Mouse (Mus musculus): ENCODE measurements at regions not wholly inside any gene's neighbourhood (a gene's known extent, or its start where the extent isn't known, plus 50 kb on each side); places are given as distances from the start of the nearest gene placed in this dataset.

GRCm38 (mm10) chr1:143130257-143130656, 510.2 kb upstream of the B3galt2 start:
- no peaks in the 10 kb centered on the region for H3K79me2 ChIP-seq (ENCODE audit: control insufficient read depth, insufficient read depth)
- no peak for TF ChIP-seq POLR2AphosphoS2 (IDR thresholded peaks at IDR 0.05; ENCODE audit: insufficient read length, low read depth)
- TF ChIP-seq E2F4 (IDR thresholded peaks at IDR 0.05; ENCODE audit: insufficient read depth), result no peak
- no peak for TF ChIP-seq MAX (IDR thresholded peaks at IDR 0.05; ENCODE audit: low read depth)
- TF ChIP-seq REST (IDR thresholded peaks at IDR 0.05; ENCODE audit: insufficient read depth, insufficient read length), result no peak
- TF ChIP-seq TCF3 (IDR thresholded peaks at IDR 0.05; ENCODE audit: insufficient read length, low read depth), result no peak
- no peak for TF ChIP-seq MYOD1 (IDR thresholded peaks at IDR 0.05; ENCODE audit: control insufficient read depth in 1 of 3, insufficient read length in 2 of 3, low read depth in 2 of 3)
- no peak for TF ChIP-seq MYOG (IDR thresholded peaks at IDR 0.05; ENCODE audit: control insufficient read depth in 1 of 3, insufficient read depth in 1 of 3, insufficient read length in 2 of 3, low read depth in 2 of 3)
- no peak for TF ChIP-seq SRF (IDR thresholded peaks at IDR 0.05; ENCODE audit: control insufficient read depth, insufficient read length, low read depth)
- no peak for TF ChIP-seq TCF12 (IDR thresholded peaks at IDR 0.05; ENCODE audit: insufficient read depth, poor library complexity, severe bottlenecking)
- TF ChIP-seq CEBPB (IDR thresholded peaks at IDR 0.05; ENCODE audit: insufficient read depth, poor library complexity, severe bottlenecking), result no peak
- TF ChIP-seq USF1 (IDR thresholded peaks at IDR 0.05; ENCODE audit: low read depth), result no peak
- TF ChIP-seq POLR2A (IDR thresholded peaks at IDR 0.05; ENCODE audit: insufficient read length, low read depth), result no peak
- no peaks in the 10 kb centered on the region for H3K36me3 ChIP-seq (ENCODE audit: control insufficient read depth, insufficient read depth)
- H3ac ChIP-seq (ENCODE audit: control insufficient read depth, insufficient read length), result no peak overlapping the region
- H3K4me3 ChIP-seq, result no peak overlapping the region
- H3K4me2 ChIP-seq (ENCODE audit: low read depth), result no peak overlapping the region
- H3K27me3 ChIP-seq (ENCODE audit: control insufficient read depth, insufficient read depth, insufficient read length), result no peaks in the 10 kb centered on the region

- Histone ChIP-seq H3K4me3 (no peak overlapping the region), H3K36me3 (ENCODE audit: control insufficient read depth, insufficient read depth) (no peaks in the 10 kb centered on the region), H3K79me2 (ENCODE audit: control insufficient read depth, insufficient read depth) (no peaks in the 10 kb centered on the region), H3K27me3 (ENCODE audit: control insufficient read depth, insufficient read depth, insufficient read length) (no peaks in the 10 kb centered on the region), H3ac (ENCODE audit: control insufficient read depth, insufficient read length) (no peak overlapping the region), H3K4me2 (ENCODE audit: low read depth) (no peak overlapping the region)
- TF ChIP-seq MYOD1 (IDR thresholded peaks at IDR 0.05; ENCODE audit: control insufficient read depth in 1 of 3, insufficient read length in 2 of 3, low read depth in 2 of 3) (no peak), E2F4 (IDR thresholded peaks at IDR 0.05; ENCODE audit: insufficient read depth) (no peak), REST (IDR thresholded peaks at IDR 0.05; ENCODE audit: insufficient read depth, insufficient read length) (no peak), POLR2A (IDR thresholded peaks at IDR 0.05; ENCODE audit: insufficient read length, low read depth) (no peak), MAX (IDR thresholded peaks at IDR 0.05; ENCODE audit: low read depth) (no peak), CEBPB (IDR thresholded peaks at IDR 0.05; ENCODE audit: insufficient read depth, poor library complexity, severe bottlenecking) (no peak), TCF12 (IDR thresholded peaks at IDR 0.05; ENCODE audit: insufficient read depth, poor library complexity, severe bottlenecking) (no peak), USF1 (IDR thresholded peaks at IDR 0.05; ENCODE audit: low read depth) (no peak), POLR2AphosphoS2 (IDR thresholded peaks at IDR 0.05; ENCODE audit: insufficient read length, low read depth) (no peak)
These were observed 507.7 kb upstream of the B3galt2 start for GRCm38 (mm10) chr1:143132806-143133205.

GRCm38 (mm10) chr1:143145111-143145984, 495.1 kb upstream of the B3galt2 start:
- Histone ChIP-seq H3K4me2 (ENCODE audit: low read depth) (no peak overlapping the region), H3K79me2 (ENCODE audit: control insufficient read depth, insufficient read depth) (no peaks in the 10 kb centered on the region), H3ac (ENCODE audit: control insufficient read depth, insufficient read length) (no peak overlapping the region), H3K4me3 (no peak overlapping the region), H3K27me3 (ENCODE audit: control insufficient read depth, insufficient read depth, insufficient read length) (no peaks in the 10 kb centered on the region), H3K36me3 (ENCODE audit: control insufficient read depth, insufficient read depth) (no peaks in the 10 kb centered on the region)
- TF ChIP-seq SRF (IDR thresholded peaks at IDR 0.05; ENCODE audit: control insufficient read depth, insufficient read length, low read depth) (no peak), POLR2A (IDR thresholded peaks at IDR 0.05; ENCODE audit: insufficient read length, low read depth) (no peak), TCF12 (IDR thresholded peaks at IDR 0.05; ENCODE audit: insufficient read depth, poor library complexity, severe bottlenecking) (no peak), CEBPB (IDR thresholded peaks at IDR 0.05; ENCODE audit: insufficient read depth, poor library complexity, severe bottlenecking) (no peak), USF1 (IDR thresholded peaks at IDR 0.05; ENCODE audit: low read depth) (no peak), E2F4 (IDR thresholded peaks at IDR 0.05; ENCODE audit: insufficient read depth) (no peak), REST (IDR thresholded peaks at IDR 0.05; ENCODE audit: insufficient read depth, insufficient read length) (no peak), MAX (IDR thresholded peaks at IDR 0.05; ENCODE audit: low read depth) (no peak), POLR2AphosphoS2 (IDR thresholded peaks at IDR 0.05; ENCODE audit: insufficient read length, low read depth) (no peak), TCF3 (IDR thresholded peaks at IDR 0.05; ENCODE audit: insufficient read length, low read depth) (no peak)

- H3K4me3 ChIP-seq, result no peak overlapping the region
- H3K27me3 ChIP-seq (ENCODE audit: control insufficient read depth, insufficient read depth, insufficient read length), result no peaks in the 10 kb centered on the region
- H3K79me2 ChIP-seq (ENCODE audit: control insufficient read depth, insufficient read depth), result no peaks in the 10 kb centered on the region
- no peak overlapping the region for H3K4me2 ChIP-seq (ENCODE audit: low read depth)
- H3ac ChIP-seq (ENCODE audit: control insufficient read depth, insufficient read length), result no peak overlapping the region
- H3K36me3 ChIP-seq (ENCODE audit: control insufficient read depth, insufficient read depth), result no peaks in the 10 kb centered on the region
- TF ChIP-seq POLR2A (IDR thresholded peaks at IDR 0.05; ENCODE audit: insufficient read length, low read depth) (no peak), MYOD1 (IDR thresholded peaks at IDR 0.05; ENCODE audit: control insufficient read depth in 1 of 3, insufficient read length in 2 of 3, low read depth in 2 of 3) (no peak), CEBPB (IDR thresholded peaks at IDR 0.05; ENCODE audit: insufficient read depth, poor library complexity, severe bottlenecking) (no peak), E2F4 (IDR thresholded peaks at IDR 0.05; ENCODE audit: insufficient read depth) (no peak), POLR2AphosphoS2 (IDR thresholded peaks at IDR 0.05; ENCODE audit: insufficient read length, low read depth) (no peak), USF1 (IDR thresholded peaks at IDR 0.05; ENCODE audit: low read depth) (no peak)
These were observed 469.2 kb upstream of the B3galt2 start for GRCm38 (mm10) chr1:143171286-143171685.

GRCm38 (mm10) chr1:143173836-143174235, 466.6 kb upstream of the B3galt2 start:
- no peaks in the 10 kb centered on the region for H3K27me3 ChIP-seq (ENCODE audit: control insufficient read depth, insufficient read depth, insufficient read length)
- no peak overlapping the region for H3K4me3 ChIP-seq
- H3K4me2 ChIP-seq (ENCODE audit: low read depth), result no peak overlapping the region
- no peak overlapping the region for H3ac ChIP-seq (ENCODE audit: control insufficient read depth, insufficient read length)
- TF ChIP-seq CEBPB (IDR thresholded peaks at IDR 0.05; ENCODE audit: insufficient read depth, poor library complexity, severe bottlenecking) (no peak), MYOD1 (IDR thresholded peaks at IDR 0.05; ENCODE audit: control insufficient read depth in 1 of 3, insufficient read length in 2 of 3, low read depth in 2 of 3) (no peak), MAX (IDR thresholded peaks at IDR 0.05; ENCODE audit: low read depth) (no peak), TCF3 (IDR thresholded peaks at IDR 0.05; ENCODE audit: insufficient read length, low read depth) (no peak), REST (IDR thresholded peaks at IDR 0.05; ENCODE audit: insufficient read depth, insufficient read length) (no peak), POLR2A (IDR thresholded peaks at IDR 0.05; ENCODE audit: insufficient read length, low read depth) (no peak), MYOG (IDR thresholded peaks at IDR 0.05; ENCODE audit: control insufficient read depth in 1 of 3, insufficient read depth in 1 of 3, insufficient read length in 2 of 3, low read depth in 2 of 3) (no peak), TCF12 (IDR thresholded peaks at IDR 0.05; ENCODE audit: insufficient read depth, poor library complexity, severe bottlenecking) (no peak), USF1 (IDR thresholded peaks at IDR 0.05; ENCODE audit: low read depth) (no peak), SRF (IDR thresholded peaks at IDR 0.05; ENCODE audit: control insufficient read depth, insufficient read length, low read depth) (no peak), E2F4 (IDR thresholded peaks at IDR 0.05; ENCODE audit: insufficient read depth) (no peak), POLR2AphosphoS2 (IDR thresholded peaks at IDR 0.05; ENCODE audit: insufficient read length, low read depth) (no peak)
- no peaks in the 10 kb centered on the region for H3K36me3 ChIP-seq (ENCODE audit: control insufficient read depth, insufficient read depth)
- H3K79me2 ChIP-seq (ENCODE audit: control insufficient read depth, insufficient read depth), result no peaks in the 10 kb centered on the region

Data from myocyte (in vitro differentiated cells).